Mouse (Mus musculus): ENCODE results near the gene Stub1. TPM values are rescaled to one million over a fixed set of nuclear protein-coding genes. Genes with fewer than 3 reads are reported as not detected.

The Stub1 gene
- polyA plus RNA-seq, 1 experiment: 81.1 TPM

DNA sequence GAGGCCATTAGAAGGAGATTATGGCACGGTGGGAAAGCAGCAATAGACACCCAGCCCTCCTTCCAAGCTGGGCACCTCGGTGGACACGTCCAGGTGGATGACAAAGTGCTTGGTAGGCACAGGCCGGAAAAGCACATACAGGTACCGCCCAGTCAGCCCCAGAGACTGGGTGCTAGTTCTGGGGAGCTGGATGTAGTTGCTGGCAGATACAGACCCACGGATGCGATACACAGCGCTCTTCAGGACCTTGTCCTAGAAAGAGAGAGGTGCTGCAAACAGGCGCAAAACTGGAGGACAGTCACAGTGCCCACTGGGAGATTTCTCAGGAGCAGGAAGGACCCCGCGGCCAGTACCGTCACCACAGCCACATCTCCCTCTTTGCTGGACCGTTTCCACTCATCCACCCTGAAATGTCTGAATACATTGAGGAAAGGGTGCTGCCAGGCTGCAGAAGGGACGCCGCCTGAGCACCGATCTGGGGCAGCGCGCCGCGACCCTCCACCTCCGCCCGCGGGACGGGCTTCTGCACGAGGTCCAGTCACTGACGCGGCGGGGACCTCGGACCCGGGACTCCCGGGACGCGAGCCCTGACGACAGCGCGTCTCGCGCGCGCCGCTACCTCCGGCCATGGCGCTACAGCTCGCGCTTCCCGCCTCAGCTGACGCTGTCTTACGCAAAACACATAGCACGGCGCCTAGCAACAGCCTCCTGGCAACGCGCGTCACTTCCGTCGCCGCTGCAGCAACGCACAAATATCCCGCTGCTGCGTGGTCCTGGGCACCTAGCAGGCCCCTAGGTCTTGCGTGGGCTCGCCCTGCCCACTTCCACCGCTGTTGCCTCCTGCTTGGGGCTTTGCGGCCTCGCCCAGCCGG, 27.9 kb upstream of the Stub1 start, which contains the start of gene Wdr90:
Gene Wdr90, minus strand, starts transcription at position 670 of the 872 bp plus-strand sequence.
- no peak; the same call in 1 of the 2 replicates for TF ChIP-seq CTCF (IDR thresholded peaks at IDR 0.05; ENCODE audit: control insufficient read depth, insufficient read depth, insufficient replicate concordance, low read depth, low read length)
- TF ChIP-seq POLR2A (IDR thresholded peaks at IDR 0.05; ENCODE audit: control insufficient read depth, low read depth, low read length): peak; percentile 96
- Histone ChIP-seq H3K4me3 (ENCODE audit: control insufficient read depth, low read depth, low read length) (peak within 1 kb of the TSS; percentile 97), H3K4me1 (ENCODE audit: control insufficient read depth, insufficient read depth, low read length) (peaks cover 9% of the 10 kb centered on the region), H3K27me3 (ENCODE audit: control insufficient read depth, insufficient read depth, low read length) (no peaks in the 10 kb centered on the region), H3K36me3 (ENCODE audit: control insufficient read depth, insufficient read depth, low read length) (no peaks in the 10 kb centered on the region), H3K27ac (ENCODE audit: control insufficient read depth, insufficient read depth, low read depth, low read length) (peak within 1 kb of the TSS; percentile 94)

DNA sequence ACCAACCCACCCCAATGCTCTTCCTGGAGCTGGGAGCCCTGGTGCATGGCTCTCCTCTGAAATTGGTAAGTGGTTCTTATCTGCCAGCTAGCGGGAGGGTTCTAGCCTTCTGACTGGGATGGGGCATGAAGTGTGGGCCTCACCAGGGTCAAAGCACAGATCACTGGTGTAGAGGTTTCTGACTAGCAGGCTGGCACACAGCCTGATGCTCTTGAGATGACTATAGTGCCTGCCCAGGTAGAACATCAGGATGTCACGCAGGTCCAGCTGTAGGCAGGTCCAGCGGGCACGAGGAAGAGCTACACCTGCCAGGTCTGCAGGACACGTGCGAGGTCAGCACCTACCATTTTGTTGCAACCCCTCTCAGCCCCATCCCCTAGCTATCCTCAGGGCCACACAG, 27.0 kb upstream of the Stub1 start:
- TF ChIP-seq POLR2A (IDR thresholded peaks at IDR 0.05; ENCODE audit: control insufficient read depth, low read depth, low read length) (no peak), CTCF (IDR thresholded peaks at IDR 0.05; ENCODE audit: control insufficient read depth, insufficient read depth, insufficient replicate concordance, low read depth, low read length) (no peak)
- Histone ChIP-seq H3K4me3 (ENCODE audit: control insufficient read depth, low read depth, low read length) (peak overlapping the region; percentile 97), H3K27me3 (ENCODE audit: control insufficient read depth, insufficient read depth, low read length) (no peaks in the 10 kb centered on the region), H3K36me3 (ENCODE audit: control insufficient read depth, insufficient read depth, low read length) (no peaks in the 10 kb centered on the region), H3K4me1 (ENCODE audit: control insufficient read depth, insufficient read depth, low read length) (peaks cover 9% of the 10 kb centered on the region), H3K27ac (ENCODE audit: control insufficient read depth, insufficient read depth, low read depth, low read length) (no peak overlapping the region)

- peak; percentile 16; the same call in 1 of the 2 replicates for TF ChIP-seq CTCF (IDR thresholded peaks at IDR 0.05; ENCODE audit: control insufficient read depth, insufficient read depth, insufficient replicate concordance, low read depth, low read length)
- TF ChIP-seq POLR2A (IDR thresholded peaks at IDR 0.05; ENCODE audit: control insufficient read depth, low read depth, low read length): peak; percentile 63
- Histone ChIP-seq H3K27ac (ENCODE audit: control insufficient read depth, insufficient read depth, low read depth, low read length) (peak within 1 kb of the TSS; percentile 55), H3K4me1 (ENCODE audit: control insufficient read depth, insufficient read depth, low read length) (peaks cover 5% of the 10 kb centered on the region), H3K36me3 (ENCODE audit: control insufficient read depth, insufficient read depth, low read length) (no peaks in the 10 kb centered on the region), H3K4me3 (ENCODE audit: control insufficient read depth, low read depth, low read length) (peak within 1 kb of the TSS; percentile 81), H3K27me3 (ENCODE audit: control insufficient read depth, insufficient read depth, low read length) (no peaks in the 10 kb centered on the region)
Observed at GRCm38 (mm10) chr17:25844396-25844901, 11.2 kb upstream of the Stub1 start, which contains the start of gene Rhot2. Rhot2 (minus strand) TSS chr17:25844851.

- no peak for TF ChIP-seq POLR2A (IDR thresholded peaks at IDR 0.05; ENCODE audit: control insufficient read depth, low read depth, low read length)
- H3K36me3 ChIP-seq (ENCODE audit: control insufficient read depth, insufficient read depth, low read length): no peaks in the 10 kb centered on the region
Observed at GRCm38 (mm10) chr17:25843636-25844395, 10.6 kb upstream of the Stub1 start.

DNA sequence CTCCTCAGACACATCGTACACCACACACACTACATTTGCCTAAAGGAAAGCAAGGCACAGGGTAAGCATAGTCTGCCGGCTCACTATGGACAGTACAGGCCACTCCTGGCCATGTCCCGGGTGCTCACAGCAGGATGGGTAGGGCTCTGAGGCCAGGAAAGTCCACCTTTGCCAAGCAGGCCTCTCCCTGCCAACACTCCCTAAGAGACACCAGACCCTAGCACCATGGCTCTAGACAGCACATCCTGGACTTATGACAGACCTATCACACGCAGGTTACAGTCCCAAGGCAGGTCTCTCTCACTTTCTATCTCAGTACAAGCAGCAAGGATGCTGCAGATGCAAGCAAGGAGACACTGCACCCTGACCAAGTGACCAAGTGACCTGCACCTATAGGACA, 9.9 kb upstream of the Stub1 start:
- Histone ChIP-seq H3K27ac (ENCODE audit: control insufficient read depth, insufficient read depth, low read depth, low read length) (no peak overlapping the region), H3K4me1 (ENCODE audit: control insufficient read depth, insufficient read depth, low read length) (peaks cover 5% of the 10 kb centered on the region), H3K27me3 (ENCODE audit: control insufficient read depth, insufficient read depth, low read length) (no peaks in the 10 kb centered on the region), H3K36me3 (ENCODE audit: control insufficient read depth, insufficient read depth, low read length) (no peaks in the 10 kb centered on the region), H3K4me3 (ENCODE audit: control insufficient read depth, low read depth, low read length) (no peak overlapping the region)
- TF ChIP-seq CTCF (IDR thresholded peaks at IDR 0.05; ENCODE audit: control insufficient read depth, insufficient read depth, insufficient replicate concordance, low read depth, low read length): no peak
- TF ChIP-seq POLR2A (IDR thresholded peaks at IDR 0.05; ENCODE audit: control insufficient read depth, low read depth, low read length): no peak

More at GRCm38 (mm10) chr17:25843636-25844395, 10.6 kb upstream of the Stub1 start:
- no peaks in the 10 kb centered on the region for H3K27me3 ChIP-seq (ENCODE audit: control insufficient read depth, insufficient read depth, low read length)
- peak overlapping the region; percentile 81 for H3K4me3 ChIP-seq (ENCODE audit: control insufficient read depth, low read depth, low read length)
- H3K27ac ChIP-seq (ENCODE audit: control insufficient read depth, insufficient read depth, low read depth, low read length): peak overlapping the region; percentile 55
- peaks cover 5% of the 10 kb centered on the region for H3K4me1 ChIP-seq (ENCODE audit: control insufficient read depth, insufficient read depth, low read length)

GRCm38 (mm10) chr17:25842509-25842908, 9.3 kb upstream of the Stub1 start:
- Histone ChIP-seq H3K36me3 (ENCODE audit: control insufficient read depth, insufficient read depth, low read length) (no peaks in the 10 kb centered on the region), H3K4me1 (ENCODE audit: control insufficient read depth, insufficient read depth, low read length) (peaks cover 8% of the 10 kb centered on the region), H3K27ac (ENCODE audit: control insufficient read depth, insufficient read depth, low read depth, low read length) (no peak overlapping the region), H3K4me3 (ENCODE audit: control insufficient read depth, low read depth, low read length) (no peak overlapping the region), H3K27me3 (ENCODE audit: control insufficient read depth, insufficient read depth, low read length) (no peaks in the 10 kb centered on the region)
- TF ChIP-seq POLR2A (IDR thresholded peaks at IDR 0.05; ENCODE audit: control insufficient read depth, low read depth, low read length) (no peak), CTCF (IDR thresholded peaks at IDR 0.05; ENCODE audit: control insufficient read depth, insufficient read depth, insufficient replicate concordance, low read depth, low read length) (no peak)

Measured in testis, adult 2 months (tissue).